Mouse (Mus musculus) heart, adult 2 months (tissue): ENCODE data around the gene Rbm19. TPM values are rescaled to one million over a fixed set of nuclear protein-coding genes. Genes with fewer than 3 reads are reported as not detected.

Source experiments
- DNase-seq, 2 experiments: peaks; one replicate each; pipeline ENCODE4 v3.0.0; 2021
- H3K27ac ChIP-seq: fragments of 200-600 bp; 2 replicates; pipeline ENCODE4 v1.8.1; 2022
- H3K27me3 ChIP-seq: fragments of 200-500 bp; 2 replicates; pipeline ENCODE4 v1.6.1; 2012; ENCODE audit warnings: mild to moderate bottlenecking, low read length, inconsistent platforms, mixed read lengths; ENCODE audit not compliant: control insufficient read depth, insufficient read depth
- H3K36me3 ChIP-seq: fragments of 200-500 bp; 2 replicates; pipeline ENCODE4 v1.6.1; 2012; ENCODE audit warnings: low read length, inconsistent platforms; ENCODE audit not compliant: control insufficient read depth, insufficient read depth
- H3K4me1 ChIP-seq: fragments of 200-500 bp; 2 replicates; pipeline ENCODE4 v1.6.1; 2011; ENCODE audit warnings: low read length; ENCODE audit not compliant: control insufficient read depth, insufficient read depth
- H3K4me3 ChIP-seq: fragments of 200-600 bp; 2 replicates; pipeline ENCODE4 v1.8.1; 2022
- H3K79me2 ChIP-seq: fragments of 200-500 bp; replicated peaks from 2 replicates; pipeline ENCODE4 v1.6.1; 2012; ENCODE audit warnings: mild to moderate bottlenecking, inconsistent platforms, low read length, moderate library complexity, mixed read lengths; ENCODE audit not compliant: control insufficient read depth, insufficient read depth
- H3K9ac ChIP-seq: fragments of 200-500 bp; 2 replicates; pipeline ENCODE4 v1.6.1; 2012; ENCODE audit warnings: low read depth, mild to moderate bottlenecking, control low read depth, inconsistent platforms, low read length, mixed read lengths
- CTCF ChIP-seq: fragments of 200-600 bp; IDR thresholded peaks from 2 replicates; pipeline ENCODE4 v1.8.1; 2022; ENCODE audit warnings: antibody characterized with exemption, mild to moderate bottlenecking, moderate library complexity
- EP300 ChIP-seq: fragments of 200-500 bp; IDR thresholded peaks from 2 replicates; pipeline ENCODE4 v1.6.1; 2011; ENCODE audit warnings: low read depth, low read length, control low read depth; ENCODE audit not compliant: insufficient read depth
- POLR2A ChIP-seq: fragments of 200-500 bp; IDR thresholded peaks from 2 replicates; pipeline ENCODE4 v1.6.1; 2011; ENCODE audit warnings: mild to moderate bottlenecking, low read depth, low read length, control low read depth; ENCODE audit not compliant: insufficient read depth
- WGBS: fragments of 180-500 bp; shearing (Covaris S2); methylation state at CpG from one replicate; pipeline ENCODE4 v1.1.7; 2018; 5-methylcytosine and 5-hydroxymethylcytosine counted together
- intact Hi-C: fragments of 180-260 bp; cut with DNase I; formaldehyde crosslinking; loops from one replicate; pipeline ENCODE4 v1.15.1; 2025
- long read RNA-seq: library from polyadenylated mRNA; stranded (forward); transcript quantifications from one replicate; pipeline ENCODE4 v2.0.0, GENCODE M21; 2021
- polyA plus RNA-seq: library from polyadenylated mRNA; depleted of rRNA; stranded (reverse); fragments of >200 nt; gene quantifications from 2 replicates; pipeline ENCODE4 v1.2.3, GENCODE M21; 2012; rRNA removed
- total RNA-seq, 2 experiments: library from RNA; stranded (reverse); gene quantifications; 2 replicates each; pipeline ENCODE4 v1.2.3; 2021

The Rbm19 gene
- total RNA-seq (10 to 100 TPM; 19.6 to 22.1 TPM), polyA plus RNA-seq (8.6 and 11.6 TPM in 2 replicates)
- long read RNA-seq, full-length matches to known transcripts, result 2 of 3 reads
- long read RNA-seq, partial matches to known transcripts, result 1 of 3 reads
- long read RNA-seq, other reads (novel, unspliced or antisense), result 0 of 3 reads

GRCm38 (mm10) chr5:120116261-120117050 is at the start of gene Rbm19:
TSS of gene Rbm19 (plus strand) at chr5:120116465.
- WGBS, result under 1% methylated on average over 46 of the region's 46 CpGs

GRCm38 (mm10) chr5:120067266-120067665 is 49.0 kb upstream of the Rbm19 start:
- DNase-seq, result no peak
- Histone ChIP-seq H3K36me3 (no peaks in the 10 kb centered on the region), H3K9ac (no peak overlapping the region), H3K79me2 (no peaks in the 10 kb centered on the region), H3K4me3 (no peak overlapping the region), H3K4me1 (no peaks in the 10 kb centered on the region), H3K27me3 (no peaks in the 10 kb centered on the region), H3K27ac (no peak overlapping the region)
- intact Hi-C loops, result no loop called here
- TF ChIP-seq POLR2A (no peak), EP300 (no peak), CTCF (no peak)
- 39% methylated on average over 6 of the region's 6 CpGs for WGBS

More at GRCm38 (mm10) chr5:120116261-120117050, at the start of gene Rbm19:
- H3K36me3 ChIP-seq, result no peaks in the 10 kb centered on the region
- H3K27ac ChIP-seq, result peak within 1 kb of the TSS; percentile 60
- peak within 1 kb of the TSS; percentile 58 for H3K9ac ChIP-seq
- peak within 1 kb of the TSS; percentile 85 for H3K4me3 ChIP-seq
- no peaks in the 10 kb centered on the region for H3K79me2 ChIP-seq
- H3K27me3 ChIP-seq, result no peaks in the 10 kb centered on the region; the same call in 1 of the 2 replicates
- peaks cover 2% of the 10 kb centered on the region for H3K4me1 ChIP-seq
- intact Hi-C loops, result no loop called here
- TF ChIP-seq CTCF (peak; percentile 66), EP300 (0 out of 2 replicates have a peak, but pooled peaks have one; percentile 19), POLR2A (peak; percentile 74)
- peak; percentile 94 to 95 for DNase-seq

GRCm38 (mm10) chr5:120074101-120074500 is 42.2 kb upstream of the Rbm19 start:
- no peaks in the 10 kb centered on the region for H3K79me2 ChIP-seq
- 38% methylated on average over 9 of the region's 9 CpGs for WGBS
- no peak for DNase-seq
- H3K27me3 ChIP-seq, result 0 out of 2 replicates have a peak, but pooled peaks cover 3% of the 10 kb centered on the region
- H3K9ac ChIP-seq, result no peak overlapping the region
- no peak overlapping the region for H3K27ac ChIP-seq
- TF ChIP-seq CTCF (no peak), EP300 (no peak), POLR2A (no peak)
- no peaks in the 10 kb centered on the region for H3K4me1 ChIP-seq
- no peak overlapping the region for H3K4me3 ChIP-seq
- H3K36me3 ChIP-seq, result no peaks in the 10 kb centered on the region
- intact Hi-C loops, result no loop called here

- no peaks in the 10 kb centered on the region for H3K4me1 ChIP-seq
- no peaks in the 10 kb centered on the region for H3K79me2 ChIP-seq
- no peak overlapping the region for H3K9ac ChIP-seq
- 21% methylated on average over 9 of the region's 9 CpGs for WGBS
- no peaks in the 10 kb centered on the region for H3K36me3 ChIP-seq
- H3K27me3 ChIP-seq, result no peaks in the 10 kb centered on the region; the same call in 1 of the 2 replicates
- TF ChIP-seq CTCF (no peak), EP300 (peak; percentile 8; the same call in 1 of the 2 replicates)
- intact Hi-C loops, result no loop called here
- no peak for DNase-seq
- no peak overlapping the region for H3K4me3 ChIP-seq
- no peak overlapping the region for H3K27ac ChIP-seq
Measured at GRCm38 (mm10) chr5:120080027-120080426, 36.2 kb upstream of the Rbm19 start.

- Histone ChIP-seq H3K4me3 (no peak overlapping the region), H3K79me2 (no peaks in the 10 kb centered on the region), H3K27ac (no peak overlapping the region), H3K9ac (no peak overlapping the region), H3K36me3 (no peaks in the 10 kb centered on the region), H3K4me1 (no peaks in the 10 kb centered on the region), H3K27me3 (no peaks in the 10 kb centered on the region; the same call in 1 of the 2 replicates)
- TF ChIP-seq POLR2A (no peak), EP300 (no peak), CTCF (no peak)
- intact Hi-C loops, result no loop called here
- no peak for DNase-seq
- 64% methylated on average over 6 of the region's 6 CpGs for WGBS
Measured at GRCm38 (mm10) chr5:120080468-120080867, 35.8 kb upstream of the Rbm19 start.

- no peak for TF ChIP-seq POLR2A
- 0 out of 2 replicates have a peak, but pooled peaks have one; percentile 35 for TF ChIP-seq EP300
- TF ChIP-seq CTCF, result peak; percentile 99
- Histone ChIP-seq H3K4me3 (no peak overlapping the region), H3K27ac (no peak overlapping the region), H3K4me1 (no peaks in the 10 kb centered on the region), H3K79me2 (no peaks in the 10 kb centered on the region), H3K9ac (no peak overlapping the region), H3K27me3 (peaks cover 2% of the 10 kb centered on the region), H3K36me3 (no peaks in the 10 kb centered on the region)
- intact Hi-C loops, result loop anchor here (1.0 kb wide), 2 partner anchors 310 to 347 kb away; no protein-coding TSS in a partner anchor
- DNase-seq, result peak; percentile 84 to 87
- WGBS, result under 1% methylated on average over 16 of the region's 16 CpGs
Measured at GRCm38 (mm10) chr5:120088561-120088960, 27.7 kb upstream of the Rbm19 start.
